Mouse (Mus musculus) embryo, embryonic 11.5 days (tissue): ENCODE results near the gene Olfr559.

Experiments
- DNase-seq: peaks from one replicate; pipeline ENCODE4 v3.0.0-alpha.2; 2012; ENCODE audit warnings: low read depth, low spot score

Gene Olfr559

GRCm38 (mm10) chr7:102727391-102727790 is at the start of gene Olfr559:
TSS of gene Olfr559 (minus strand) at chr7:102727491.
- no peak for DNase-seq

GRCm38 (mm10) chr7:102770921-102771320 is 43.6 kb upstream of the Olfr559 start, which contains the start of gene Olfr561:
TSS of gene Olfr561 (plus strand) at chr7:102771221.
- no peak for DNase-seq

GRCm38 (mm10) chr7:102759266-102759665 is 32.0 kb upstream of the Olfr559 start, which contains the start of the genes Olfr560 and Olfr78:
TSS of gene Olfr560 (minus strand) at chr7:102759366.
TSS of gene Olfr78 (minus strand) at chr7:102759471.
- no peak for DNase-seq

DNA sequence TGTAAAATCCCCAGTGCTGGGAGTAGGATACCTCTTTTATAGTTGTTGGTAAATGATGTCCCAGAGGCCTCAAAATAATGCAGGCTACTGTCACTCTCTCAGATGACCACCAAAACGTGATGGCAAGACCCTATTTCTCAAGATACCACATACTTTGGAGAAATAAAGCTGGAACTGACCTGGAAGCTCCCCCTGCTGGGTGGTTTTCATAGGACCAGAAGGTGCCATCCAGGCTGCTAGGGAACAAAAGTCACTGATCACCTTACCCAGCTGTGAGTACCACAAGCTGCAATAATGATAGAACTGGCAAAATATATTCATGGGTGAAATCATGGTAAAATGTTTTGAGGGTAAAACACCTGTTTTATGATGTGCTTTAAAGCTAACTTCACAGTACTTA is 24.8 kb upstream of the Olfr559 start:
- no peak for DNase-seq

DNA sequence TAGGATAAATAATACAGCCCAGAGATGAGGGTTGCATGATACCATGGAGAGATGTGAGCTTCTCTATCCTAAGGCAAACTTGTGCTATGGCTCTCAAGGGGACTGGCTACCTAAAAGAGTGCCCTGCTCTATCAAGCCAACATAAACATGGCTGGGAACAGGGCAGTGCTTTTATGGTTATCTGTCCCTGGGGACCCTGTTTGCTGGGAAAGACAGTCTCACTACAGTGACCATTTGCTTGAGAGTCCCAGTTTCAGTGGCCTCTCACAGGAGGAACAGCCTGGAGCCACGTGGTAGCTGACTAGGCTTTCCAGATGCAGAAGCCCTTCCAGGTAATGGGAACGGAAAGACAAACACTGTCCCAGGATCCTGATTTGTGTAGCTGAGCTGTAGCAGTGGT is 10.4 kb upstream of the Olfr559 start:
- DNase-seq, result no peak

DNA sequence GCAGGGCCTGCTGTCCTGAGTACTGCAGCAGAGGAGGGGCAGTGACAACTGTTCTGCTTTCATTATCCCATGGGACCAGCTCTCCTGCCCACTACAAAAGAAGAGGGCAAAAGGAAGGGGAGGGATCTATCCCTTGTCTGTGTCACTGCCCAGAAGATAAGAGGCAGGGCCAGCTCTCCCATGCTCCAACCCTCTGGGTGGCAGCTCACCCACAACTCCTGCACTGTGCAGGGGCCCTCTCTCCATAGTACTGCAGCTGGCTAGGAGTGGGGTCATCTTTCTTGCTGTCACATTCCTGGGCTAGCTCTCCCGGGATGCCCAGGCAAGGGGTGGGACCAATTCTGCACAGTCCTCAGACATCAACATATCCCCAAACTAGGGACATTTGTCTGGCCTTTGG is 6.5 kb upstream of the Olfr559 start:
- DNase-seq, result no peak

- DNase-seq, result no peak
These were observed 8.3 kb downstream of the Olfr559 start, which contains the start of gene Olfr33 for GRCm38 (mm10) chr7:102718970-102719369. TSS of gene Olfr33 (minus strand) at chr7:102719070.

- DNase-seq, result no peak
These were observed 25.4 kb downstream of the Olfr559 start, which contains the start of gene Olfr558 for GRCm38 (mm10) chr7:102701915-102702314. TSS of gene Olfr558 (plus strand) at chr7:102702215.

DNA sequence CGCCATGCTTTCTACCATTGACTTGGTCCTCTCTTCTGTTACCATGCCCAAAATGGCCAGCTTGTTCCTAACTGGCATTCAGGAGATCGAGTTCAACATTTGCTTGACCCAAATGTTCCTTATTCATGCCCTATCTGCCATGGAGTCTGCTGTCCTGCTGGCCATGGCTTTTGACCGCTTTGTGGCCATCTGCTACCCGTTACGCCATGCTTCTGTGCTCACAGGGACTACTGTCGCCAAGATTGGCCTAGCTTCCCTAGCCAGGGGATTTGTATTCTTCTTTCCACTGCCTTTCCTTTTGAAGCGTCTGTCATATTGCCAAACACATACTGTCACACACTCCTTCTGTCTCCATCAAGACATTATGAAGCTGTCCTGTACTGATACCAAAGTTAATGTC is 28.8 kb downstream of the Olfr559 start:
- no peak for DNase-seq

DNA sequence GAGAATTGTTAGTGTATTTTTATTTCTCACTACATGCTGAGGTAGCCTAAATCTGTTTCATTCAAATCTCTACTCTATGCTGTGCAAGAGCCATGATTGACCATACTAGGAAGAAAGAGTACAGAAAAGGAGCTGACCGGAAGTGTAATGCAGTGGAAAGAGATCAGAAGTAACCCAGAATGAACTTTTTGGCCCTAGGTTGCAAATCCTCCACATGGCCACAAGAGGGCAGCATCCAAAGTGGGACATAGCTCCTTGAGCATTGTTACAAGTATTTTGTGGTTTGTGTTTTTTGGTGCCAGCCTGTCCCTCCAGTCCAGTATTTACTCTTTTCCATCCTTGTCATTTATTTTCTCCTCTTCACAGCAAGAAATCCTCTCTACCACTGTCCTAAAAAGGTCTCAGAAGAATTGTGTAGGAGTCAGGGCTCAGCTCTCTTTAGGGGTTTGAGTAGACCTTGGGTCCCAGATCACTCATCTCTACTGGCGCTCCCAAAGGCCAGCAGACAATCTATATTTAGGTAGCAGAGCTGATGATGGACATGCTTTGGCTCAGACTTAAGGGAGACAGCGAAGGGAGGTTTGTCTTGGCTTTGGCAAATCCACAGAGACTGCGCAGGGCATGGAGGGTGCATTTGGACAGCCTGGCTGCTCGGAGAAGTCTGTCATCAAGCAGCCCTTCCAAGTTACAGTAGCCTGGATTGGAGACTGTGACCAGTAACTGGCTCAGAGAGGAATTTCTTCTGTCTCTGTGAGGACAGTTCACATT is 31.7 kb downstream of the Olfr559 start, which contains the start of gene Olfr557:
TSS of gene Olfr557 (plus strand) at position 553 of the 768 bp plus-strand sequence.
- peak; percentile 26 for DNase-seq

- DNase-seq, result peak; percentile 73
These were observed 40.3 kb downstream of the Olfr559 start, which contains the start of gene Trim68 for GRCm38 (mm10) chr7:102686944-102687501. TSS of gene Trim68 (minus strand) at chr7:102687327.

DNA sequence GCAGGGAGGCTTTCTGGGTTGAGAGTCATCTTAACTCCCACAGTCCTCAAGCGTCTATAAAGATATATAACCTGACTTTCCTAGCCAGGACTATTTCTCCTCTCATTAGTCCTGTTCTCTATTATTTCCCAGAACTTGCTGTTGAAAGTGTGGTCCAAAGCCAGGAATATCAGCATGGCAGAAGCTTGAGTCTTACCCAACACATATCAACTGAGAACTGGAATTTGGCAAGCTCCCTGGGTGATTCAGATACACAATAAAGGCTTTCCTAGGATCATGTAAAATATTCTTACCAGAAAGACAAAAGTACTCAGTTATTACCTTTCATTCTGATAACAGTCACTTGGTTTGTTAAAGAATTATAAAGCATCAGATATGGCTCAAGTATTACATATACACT is 45.4 kb downstream of the Olfr559 start:
- DNase-seq, result no peak

GRCm38 (mm10) chr7:102676225-102676624 is 51.1 kb downstream of the Olfr559 start:
- no peak for DNase-seq
